Mouse (Mus musculus): ENCODE data around the gene 1700001K19Rik.
"Not testable (repeated sequence)": the region's sequence is repeated elsewhere in the genome, so short reads cannot be mapped to it uniquely, and the experiment has no call there.

The 1700001K19Rik gene

GRCm38 (mm10) chr12:110696975-110697400 lies 14.6 kb upstream of the 1700001K19Rik start:
- in situ Hi-C loops (cut with MboI, MseI), result no loop called here

GRCm38 (mm10) chr12:110696173-110696974 lies 14.0 kb upstream of the 1700001K19Rik start:
- in situ Hi-C loops (cut with MboI, MseI), result no loop called here

- in situ Hi-C loops (cut with MboI, MseI), result no loop called here
These were observed 13.3 kb upstream of the 1700001K19Rik start for GRCm38 (mm10) chr12:110695676-110696171.

GRCm38 (mm10) chr12:110693378-110693777 lies 11.0 kb upstream of the 1700001K19Rik start:
- in situ Hi-C loops (cut with MboI, MseI), result not testable (repeated sequence)

- in situ Hi-C loops (cut with MboI, MseI), result no loop called here
These were observed 7.7 kb upstream of the 1700001K19Rik start for GRCm38 (mm10) chr12:110689919-110690643.

- in situ Hi-C loops (cut with MboI, MseI), result not testable (repeated sequence)
These were observed 6.5 kb upstream of the 1700001K19Rik start for GRCm38 (mm10) chr12:110688921-110689320.

- in situ Hi-C loops (cut with MboI, MseI), result no loop called here
These were observed 5.7 kb upstream of the 1700001K19Rik start for GRCm38 (mm10) chr12:110687894-110688734.

GRCm38 (mm10) chr12:110683580-110683979 lies 1.2 kb upstream of the 1700001K19Rik start:
- in situ Hi-C loops (cut with MboI, MseI), result loop anchor here in 1 of 2 experiments (5.0 kb wide), 1 partner anchor 159 kb away; the partner anchor contains the start of gene Mok

- in situ Hi-C loops (cut with MboI, MseI), result loop anchor here in 1 of 2 experiments (5.0 kb wide), 1 partner anchor 160 kb away; the partner anchor contains the start of gene Mok
These were observed 541 bp downstream of the 1700001K19Rik start for GRCm38 (mm10) chr12:110681878-110682277.

- in situ Hi-C loops (cut with MboI, MseI), result loop anchor here in 1 of 2 experiments (5.0 kb wide), 1 partner anchor 161 kb away; the partner anchor contains the start of gene Mok
These were observed 1.2 kb downstream of the 1700001K19Rik start for GRCm38 (mm10) chr12:110681191-110681590.

GRCm38 (mm10) chr12:110674243-110674642 lies 8.2 kb downstream of the 1700001K19Rik start:
- in situ Hi-C loops (cut with MboI, MseI), result loop anchor here in 1 of 2 experiments (10.0 kb wide), 1 partner anchor 259 kb away; no protein-coding TSS in a partner anchor

- in situ Hi-C loops (cut with MboI, MseI), result loop anchor here in 1 of 2 experiments (5.0 kb wide), 1 partner anchor 245 kb away; no protein-coding TSS in a partner anchor
These were observed 14.8 kb downstream of the 1700001K19Rik start for GRCm38 (mm10) chr12:110667466-110668077.

GRCm38 (mm10) chr12:110661746-110662145 lies 20.7 kb downstream of the 1700001K19Rik start:
- in situ Hi-C loops (cut with MboI, MseI), result no loop called here

GRCm38 (mm10) chr12:110651464-110651863 lies 31.0 kb downstream of the 1700001K19Rik start:
- in situ Hi-C loops (cut with MboI, MseI), result no loop called here

GRCm38 (mm10) chr12:110650241-110650641 lies 32.2 kb downstream of the 1700001K19Rik start:
- in situ Hi-C loops (cut with MboI, MseI), result no loop called here

- in situ Hi-C loops (cut with MboI, MseI), result no loop called here
These were observed 44.8 kb downstream of the 1700001K19Rik start for GRCm38 (mm10) chr12:110637507-110638114.

GRCm38 (mm10) chr12:110636293-110636692 lies 46.1 kb downstream of the 1700001K19Rik start:
- in situ Hi-C loops (cut with MboI, MseI), result no loop called here

GRCm38 (mm10) chr12:110630056-110630455 lies 52.4 kb downstream of the 1700001K19Rik start:
- in situ Hi-C loops (cut with MboI, MseI), result no loop called here
